8 mouse cellular contexts compared by ENCODE assay signal in the genomic region with DNA sequence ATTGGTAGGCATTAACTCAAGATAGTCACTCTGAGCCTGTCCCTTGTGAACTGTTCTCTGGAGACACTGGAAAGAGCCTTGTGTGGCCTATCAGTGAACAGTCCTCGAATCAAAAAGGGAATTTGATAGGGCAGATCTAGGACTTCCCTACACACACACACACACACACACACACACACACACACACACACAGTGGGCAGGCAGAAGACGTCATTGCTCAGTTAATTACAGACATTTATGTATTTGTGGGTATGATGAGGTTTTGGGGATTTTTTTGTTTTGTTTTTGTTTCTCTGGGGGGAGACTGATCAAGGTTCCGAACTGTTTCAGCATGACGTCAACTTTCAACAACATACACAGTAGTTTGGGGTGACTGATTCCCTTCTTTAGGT. TPM values are rescaled to one million over a fixed set of nuclear protein-coding genes. Genes with fewer than 3 reads are reported as not detected.
DNase-seq lines count a peak whose midpoint lies in the region; ATAC-seq and TF ChIP-seq lines count a peak whose summit lies in the region.

No protein-coding gene starts in this region.

- no peaks in the 10 kb centered on the region for H3K36me3 ChIP-seq in kidney, embryonic 16.5 days (ENCODE audit: insufficient read depth, low read length)
- no peaks in the 10 kb centered on the region; the same call in 1 of the 2 replicates for H3K36me3 ChIP-seq in embryonic facial prominence, embryonic 10.5 days (replicated peaks)
- H3K36me3 ChIP-seq in intestine, postnatal 0 days (ENCODE audit: control insufficient read depth, insufficient read depth): no peaks in the 10 kb centered on the region

- no peaks in the 10 kb centered on the region for H3K9me3 ChIP-seq in kidney, embryonic 16.5 days (ENCODE audit: low read length)
- no peaks in the 10 kb centered on the region for H3K9me3 ChIP-seq in embryonic facial prominence, embryonic 10.5 days
- H3K9me3 ChIP-seq in intestine, postnatal 0 days (ENCODE audit: control insufficient read depth): no peaks in the 10 kb centered on the region

- no peak for TF ChIP-seq CTCF in intestine, postnatal 0 days (IDR thresholded peaks at IDR 0.05; ENCODE audit: low read depth)

- ATAC-seq in kidney, embryonic 16.5 days (ENCODE audit: low FRiP score, low TSS enrichment): peak; percentile 5; the same call in 1 of the 2 replicates
- ATAC-seq in intestine, postnatal 0 days: no peak
- ATAC-seq in erythroid progenitor cell, adult 5-6 weeks (replicated peaks; ENCODE audit: low FRiP score, poor library complexity, severe bottlenecking): no peak; the same call in 1 of the 2 replicates

- H3K27ac ChIP-seq in kidney, embryonic 16.5 days (ENCODE audit: low read length): no peak overlapping the region
- peak overlapping the region; percentile 94; the same call in 1 of the 2 replicates for H3K27ac ChIP-seq in embryonic facial prominence, embryonic 10.5 days (replicated peaks)
- H3K27ac ChIP-seq in intestine, postnatal 0 days (ENCODE audit: low read depth, low read length): no peak overlapping the region

- 71% methylated on average over 4 of the region's 4 CpGs for WGBS in kidney, embryonic 16.5 days
- 83% methylated on average over 4 of the region's 4 CpGs for WGBS in embryonic facial prominence, embryonic 10.5 days
- WGBS in intestine, postnatal 0 days: 72% methylated on average over 4 of the region's 4 CpGs

- peaks cover 23% of the 10 kb centered on the region for H3K4me1 ChIP-seq in kidney, embryonic 16.5 days (ENCODE audit: insufficient read depth, low read length)
- H3K4me1 ChIP-seq in embryonic facial prominence, embryonic 10.5 days: peaks cover 45% of the 10 kb centered on the region
- peaks cover 4% of the 10 kb centered on the region for H3K4me1 ChIP-seq in intestine, postnatal 0 days (replicated peaks; ENCODE audit: control insufficient read depth, insufficient read depth, low read length)

- no peak for DNase-seq in kidney, postnatal 36 days
- DNase-seq in embryonic facial prominence, embryonic 10.5 days (ENCODE audit: low spot score): no peak
- DNase-seq in natural killer cell, adult 2 months (ENCODE audit: low spot score in 2 of 2): peak; percentile 63 to 76
- DNase-seq in right cerebral cortex, postnatal 36 days (ENCODE audit: low spot score in 2 of 2): no peak
- no peak for DNase-seq in layer of hippocampus, adult 11-12 months (ENCODE audit: low spot score)

- H3K27me3 ChIP-seq in kidney, embryonic 16.5 days (ENCODE audit: insufficient read depth, low read length): no peaks in the 10 kb centered on the region
- peaks cover 37% of the 10 kb centered on the region for H3K27me3 ChIP-seq in embryonic facial prominence, embryonic 10.5 days (replicated peaks; ENCODE audit: low read depth, poor library complexity, severe bottlenecking)
- H3K27me3 ChIP-seq in intestine, postnatal 0 days (replicated peaks; ENCODE audit: control insufficient read depth, insufficient read depth, low read length): no peaks in the 10 kb centered on the region

- H3K4me3 ChIP-seq in kidney, embryonic 16.5 days (ENCODE audit: low read length): peak overlapping the region; percentile 78
- H3K4me3 ChIP-seq in embryonic facial prominence, embryonic 10.5 days: peak overlapping the region; percentile 71
- no peak overlapping the region for H3K4me3 ChIP-seq in intestine, postnatal 0 days (ENCODE audit: low read depth, low read length)

- H3K9ac ChIP-seq in kidney, embryonic 16.5 days (replicated peaks; ENCODE audit: low read length): peak overlapping the region; percentile 87
- H3K9ac ChIP-seq in intestine, postnatal 0 days (ENCODE audit: low read depth, low read length): no peak overlapping the region

- peak overlapping the region; percentile 95 for H3K4me2 ChIP-seq in kidney, embryonic 16.5 days (replicated peaks; ENCODE audit: low read depth, low read length)
- H3K4me2 ChIP-seq in intestine, postnatal 0 days (replicated peaks; ENCODE audit: low read depth): peak overlapping the region; percentile 99

RNA-seq across cellular contexts. Expression of a gene that starts 0.8 kb away (rescaled TPM):
- 6.1 and 6.8 TPM in 2 replicates for polyA plus RNA-seq in kidney, embryonic 16.5 days (2015; fragmentation: Nextera tagmentation; extraction: Ambion mirVana)
- polyA plus RNA-seq in embryonic facial prominence, embryonic 10.5 days (2016; fragmentation: Nextera tagmentation; extraction: Ambion mirVana): 12.7 and 15.7 TPM in 2 replicates
- 4.9 and 6.6 TPM in 2 replicates for polyA plus RNA-seq in intestine, postnatal 0 days (2015; fragmentation: Nextera tagmentation; extraction: Ambion mirVana)
- 5.8 and 11.7 TPM in 2 replicates for total RNA-seq in erythroid progenitor cell, adult 5-6 weeks (2015; ENCODE audit: low replicate concordance)
- total RNA-seq in erythroid progenitor cell, adult 5-6 weeks (2017; ENCODE audit: low replicate concordance): 9.2 and 9.8 TPM in 2 replicates

RNA-seq across cellular contexts. Expression of a gene that starts 20.3 kb away (rescaled TPM):
- 51.2 and 51.4 TPM in 2 replicates for polyA plus RNA-seq in kidney, embryonic 16.5 days (2015; fragmentation: Nextera tagmentation; extraction: Ambion mirVana)
- 43.7 and 46.4 TPM in 2 replicates for polyA plus RNA-seq in embryonic facial prominence, embryonic 10.5 days (2016; fragmentation: Nextera tagmentation; extraction: Ambion mirVana)
- polyA plus RNA-seq in intestine, postnatal 0 days (2015; fragmentation: Nextera tagmentation; extraction: Ambion mirVana): 60.2 and 60.6 TPM in 2 replicates
- 153 and 187 TPM in 2 replicates for total RNA-seq in erythroid progenitor cell, adult 5-6 weeks (2015; ENCODE audit: low replicate concordance)
- total RNA-seq in erythroid progenitor cell, adult 5-6 weeks (2017; ENCODE audit: low replicate concordance): 47.2 and 63.3 TPM in 2 replicates

RNA-seq across cellular contexts. Expression of a gene that starts 52.4 kb away (rescaled TPM):
- 0.15 and 0.32 TPM in 2 replicates for polyA plus RNA-seq in kidney, embryonic 16.5 days (2015; fragmentation: Nextera tagmentation; extraction: Ambion mirVana)
- 0.23 and 0.44 TPM in 2 replicates for polyA plus RNA-seq in embryonic facial prominence, embryonic 10.5 days (2016; fragmentation: Nextera tagmentation; extraction: Ambion mirVana)
- polyA plus RNA-seq in intestine, postnatal 0 days (2015; fragmentation: Nextera tagmentation; extraction: Ambion mirVana): 0.14 TPM in 1 of 2 replicates, not detected in the other
- total RNA-seq in erythroid progenitor cell, adult 5-6 weeks (2015; ENCODE audit: low replicate concordance): not detected in 2 replicates
- total RNA-seq in erythroid progenitor cell, adult 5-6 weeks (2017; ENCODE audit: low replicate concordance): not detected in 2 replicates

Comparison
In these comparisons a context has a peak if more than half of its experiments do, and no peak if none do; other contexts are left out.
1. DNase-seq: peak in natural killer cell, adult 2 months (2 of 2); none in kidney, postnatal 36 days (0 of 2), embryonic facial prominence, embryonic 10.5 days (single experiment), right cerebral cortex, postnatal 36 days (0 of 2) and layer of hippocampus, adult 11-12 months (single experiment).